Mouse (Mus musculus): ENCODE data around the gene Usp34.
"Not testable (repeated sequence)": the region's sequence is repeated elsewhere in the genome, so short reads cannot be mapped to it uniquely, and the experiment has no call there.

Gene Usp34

GRCm38 (mm10) chr11:23357226-23357625 is 50.5 kb downstream of the Usp34 start:
- not testable (repeated sequence) for DNase-seq (ENCODE audit: low spot score in 2 of 2)

GRCm38 (mm10) chr11:23359687-23360235 is 53.1 kb downstream of the Usp34 start:
- not testable (repeated sequence) for DNase-seq (ENCODE audit: low spot score in 2 of 2)

DNA sequence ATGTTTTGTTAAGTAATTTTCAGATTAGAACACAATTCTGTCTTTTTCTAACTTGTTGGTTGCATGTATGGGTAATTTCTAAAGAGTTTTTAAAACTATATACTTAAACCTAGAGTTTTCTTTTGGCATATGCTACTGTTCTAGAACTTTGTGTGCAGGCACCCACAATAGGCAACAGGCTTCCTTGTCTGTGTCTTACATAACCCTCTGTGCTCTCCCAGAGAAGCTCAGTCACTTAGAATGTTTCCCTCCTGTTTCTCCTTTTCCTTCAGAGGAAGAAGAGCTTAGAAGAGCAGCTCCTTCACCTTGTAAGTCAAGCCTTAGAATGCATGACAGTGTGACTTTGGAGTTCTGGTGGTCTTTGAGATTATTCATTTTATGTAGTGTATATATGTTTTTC is 55.6 kb downstream of the Usp34 start:
- no peak for DNase-seq (ENCODE audit: low spot score in 2 of 2)

- no peak for DNase-seq (ENCODE audit: low spot score in 2 of 2)
Measured at GRCm38 (mm10) chr11:23364348-23364747, 57.7 kb downstream of the Usp34 start.

- DNase-seq (ENCODE audit: low spot score in 2 of 2), result no peak
Measured at GRCm38 (mm10) chr11:23372032-23372431, 65.3 kb downstream of the Usp34 start.

DNA sequence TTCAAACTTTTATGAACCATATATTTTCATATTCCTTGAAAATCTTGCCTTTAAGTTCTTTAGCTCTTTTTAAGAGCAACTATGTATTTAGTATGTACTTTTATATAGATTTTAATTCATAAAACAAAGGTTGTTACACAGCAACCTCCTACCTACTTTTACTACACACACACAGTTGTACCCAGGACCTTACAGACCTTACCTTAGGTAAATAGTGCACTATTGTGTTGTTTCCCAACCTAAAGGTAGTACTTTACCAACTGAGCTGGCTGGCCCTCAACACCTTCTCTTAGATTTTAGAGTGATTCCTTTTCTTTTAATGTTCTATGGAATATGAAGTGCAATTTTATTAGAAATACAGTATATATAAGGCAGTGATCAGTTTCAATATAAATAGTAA is 65.8 kb downstream of the Usp34 start:
- DNase-seq (ENCODE audit: low spot score in 2 of 2), result no peak

GRCm38 (mm10) chr11:23380055-23380454 is 73.4 kb downstream of the Usp34 start:
- no peak for DNase-seq (ENCODE audit: low spot score in 2 of 2)

DNA sequence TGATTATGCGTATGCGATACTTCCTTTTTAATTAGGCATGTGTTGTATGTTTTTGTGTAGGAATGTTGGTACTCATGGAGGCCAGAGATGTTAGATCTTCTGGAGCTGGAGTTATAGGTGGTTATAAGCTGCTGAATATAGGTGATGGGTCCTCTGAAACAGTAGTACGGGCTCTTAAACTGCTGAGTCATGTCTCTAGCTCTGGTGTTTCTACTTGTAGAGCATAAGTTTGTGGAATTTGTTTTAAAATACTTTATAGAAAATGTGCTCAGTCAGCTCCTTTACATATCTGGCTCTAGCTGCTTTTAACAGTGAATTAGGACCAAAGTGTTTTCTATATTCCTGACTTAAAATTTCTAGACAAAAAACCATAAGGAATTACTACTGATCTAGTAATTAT is 73.9 kb downstream of the Usp34 start:
- no peak for DNase-seq (ENCODE audit: low spot score in 2 of 2)

DNA sequence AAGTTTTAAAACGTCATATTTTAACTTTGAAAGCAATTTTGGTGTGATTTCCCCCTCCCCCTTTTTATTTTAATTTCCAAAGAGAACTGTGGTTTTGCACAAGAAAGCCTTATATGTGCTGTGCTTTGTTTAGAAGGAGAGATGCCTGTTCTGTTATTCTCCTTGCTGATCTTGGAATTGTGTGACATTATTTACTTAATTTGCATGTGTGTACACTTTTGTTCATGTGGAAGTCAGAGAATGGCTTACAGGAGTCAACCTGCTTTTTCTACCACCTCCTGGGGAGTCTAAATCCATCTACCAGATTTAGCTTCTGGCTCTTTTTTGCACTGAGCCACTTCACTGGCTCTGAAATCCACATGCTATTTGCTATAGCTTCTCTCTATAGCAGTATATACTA is 76.1 kb downstream of the Usp34 start:
- no peak for DNase-seq (ENCODE audit: low spot score in 2 of 2)

DNA sequence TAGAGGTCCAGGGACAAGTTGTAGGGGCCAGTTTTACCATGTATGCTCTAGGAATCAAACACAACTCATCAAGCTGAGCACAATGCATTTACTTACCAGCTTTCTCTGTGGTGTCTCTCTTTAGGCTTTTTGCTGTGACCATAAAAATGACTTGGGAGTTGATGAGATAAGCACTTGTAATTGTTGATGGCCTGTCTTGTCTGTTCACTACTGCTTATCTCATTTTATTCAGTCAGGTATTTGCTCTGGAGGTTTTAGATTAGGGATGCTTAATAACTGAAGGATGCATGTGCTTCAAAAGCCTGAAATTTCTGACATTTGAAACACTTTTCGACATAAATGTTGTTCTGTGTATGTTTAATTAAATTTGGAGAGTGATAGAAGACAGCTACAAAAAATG is 83.0 kb downstream of the Usp34 start:
- no peak for DNase-seq (ENCODE audit: low spot score in 2 of 2)

DNA sequence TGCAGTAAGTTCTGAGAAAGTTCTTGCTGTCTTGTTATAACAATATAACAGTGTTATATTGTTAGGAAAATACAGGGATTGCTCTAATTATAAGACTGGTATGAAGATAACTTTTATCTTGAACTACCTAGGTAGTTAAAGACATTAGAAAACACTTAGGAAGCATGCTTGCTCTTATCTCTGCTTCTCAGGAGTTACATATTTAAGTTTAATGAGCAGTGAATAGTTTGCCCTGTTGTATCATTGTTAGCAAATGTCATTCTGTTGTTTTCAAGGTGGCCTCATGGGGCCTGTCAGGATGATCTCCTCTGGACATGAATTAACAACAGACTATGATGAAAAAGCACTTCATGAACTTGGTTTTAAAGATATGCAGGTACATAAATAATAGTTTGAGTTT is 85.9 kb downstream of the Usp34 start:
- DNase-seq (ENCODE audit: low spot score in 2 of 2), result no peak

- DNase-seq (ENCODE audit: low spot score in 2 of 2), result no peak
Measured at GRCm38 (mm10) chr11:23396608-23397007, 89.9 kb downstream of the Usp34 start.

- DNase-seq (ENCODE audit: low spot score in 2 of 2), result no peak
Measured at GRCm38 (mm10) chr11:23400978-23401776, 94.5 kb downstream of the Usp34 start.

GRCm38 (mm10) chr11:23428301-23428700 is 121.6 kb downstream of the Usp34 start:
- DNase-seq (ENCODE audit: low spot score in 2 of 2), result no peak

- DNase-seq (ENCODE audit: low spot score in 2 of 2), result no peak
Measured at GRCm38 (mm10) chr11:23430013-23430412, 123.3 kb downstream of the Usp34 start.

DNA sequence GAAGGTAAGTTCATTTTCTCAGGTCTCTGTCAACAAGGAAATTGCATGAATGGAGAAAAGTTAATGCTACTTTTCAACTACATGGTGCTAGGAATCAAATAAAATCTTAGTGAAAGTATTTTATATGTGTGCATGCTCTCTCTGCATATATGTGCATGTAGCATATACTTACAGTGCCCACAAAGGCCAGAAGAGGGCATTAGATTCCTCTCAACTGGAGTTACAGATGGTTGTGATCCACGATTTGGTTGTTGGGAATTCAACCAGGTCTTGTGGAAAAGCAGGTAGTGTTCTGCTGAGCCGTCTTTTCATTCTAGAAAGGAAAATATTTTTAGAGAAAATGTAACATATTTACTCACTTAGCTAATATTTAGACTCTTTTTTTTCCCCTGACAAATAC is 129.4 kb downstream of the Usp34 start:
- no peak for DNase-seq (ENCODE audit: low spot score in 2 of 2)

- not testable (repeated sequence) for DNase-seq (ENCODE audit: low spot score in 2 of 2)
Measured at GRCm38 (mm10) chr11:23465862-23466261, 159.2 kb downstream of the Usp34 start.

DNA sequence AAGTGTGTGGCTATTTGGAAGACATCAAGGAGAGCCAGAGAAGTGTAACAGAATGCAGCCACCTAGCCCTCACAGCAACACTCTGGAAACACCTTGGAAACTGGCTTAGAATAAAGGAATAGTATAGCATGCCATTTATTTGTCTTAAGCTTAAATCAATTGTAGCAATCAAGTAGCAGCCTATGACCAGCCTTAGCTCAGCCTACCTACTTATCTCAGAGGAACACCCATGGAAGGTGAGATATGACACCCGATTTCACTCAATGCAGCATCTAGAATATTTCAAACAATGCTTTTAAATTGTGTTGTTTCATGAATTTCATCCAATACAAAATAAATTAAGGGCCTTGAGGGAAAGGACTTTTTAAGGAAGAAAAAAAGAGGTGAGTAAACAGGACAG is 183.3 kb downstream of the Usp34 start:
- no peak for DNase-seq (ENCODE audit: low spot score in 2 of 2)

GRCm38 (mm10) chr11:23492048-23492790 is 185.5 kb downstream of the Usp34 start:
- DNase-seq (ENCODE audit: low spot score in 2 of 2), result no peak

DNA sequence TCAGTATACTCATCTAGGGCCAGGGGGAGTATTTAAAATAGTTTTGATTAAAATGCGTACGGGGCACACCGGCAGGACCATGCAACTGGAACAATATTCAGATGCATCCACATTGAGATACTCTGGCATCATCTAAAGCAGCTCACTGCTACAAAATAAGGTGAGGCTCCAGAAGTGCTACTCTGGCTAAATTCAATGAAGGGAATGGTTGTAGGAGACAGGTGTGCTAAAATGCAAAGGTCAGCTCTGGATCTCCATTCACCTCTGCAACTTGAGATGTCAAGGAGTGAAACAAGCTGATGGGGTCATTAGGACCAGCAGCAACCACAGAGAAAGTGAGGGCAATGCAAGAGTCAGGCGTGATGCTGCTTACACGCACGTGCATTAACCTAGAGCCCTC is 188.5 kb downstream of the Usp34 start:
- no peak for DNase-seq (ENCODE audit: low spot score in 2 of 2)

- DNase-seq (ENCODE audit: low spot score in 2 of 2), result no peak
Measured at GRCm38 (mm10) chr11:23496661-23497060, 190.0 kb downstream of the Usp34 start.

- DNase-seq (ENCODE audit: low spot score in 2 of 2), result peak; percentile 64 to 65
Measured at GRCm38 (mm10) chr11:23497335-23497717, 190.6 kb downstream of the Usp34 start.

Measured in frontal cortex, postnatal 36 days (tissue).